Mouse (Mus musculus) ovary, adult 2 months (tissue): ENCODE data around the gene Sytl1. TPM values are rescaled to one million over a fixed set of nuclear protein-coding genes. Genes with fewer than 3 reads are reported as not detected.

ENCODE experiments used
- polyA plus RNA-seq: library from polyadenylated mRNA; depleted of rRNA; stranded (reverse); fragments of >200 nt; gene quantifications from 2 replicates; pipeline ENCODE4 v1.2.3, GENCODE M21; 2012; rRNA removed

Sytl1 gene
- polyA plus RNA-seq: 12.0 and 13.7 TPM in 2 replicates

GRCm38 (mm10) chr4:133262882-133263281 is at the start of gene Sytl1:
Sytl1 (minus strand) TSS chr4:133263113.

GRCm38 (mm10) chr4:133277104-133278026 is 14.5 kb upstream of the Sytl1 start, which contains the start of gene Tmem222:
Tmem222 (minus strand) TSS chr4:133277792.

GRCm38 (mm10) chr4:133240490-133240921 is 22.4 kb downstream of the Sytl1 start, which contains the start of gene Map3k6:
Map3k6 (plus strand) TSS chr4:133240818.

GRCm38 (mm10) chr4:133211751-133212561 is 51.0 kb downstream of the Sytl1 start, which contains the start of the genes Cd164l2 and Gpr3:
Cd164l2 (plus strand) TSS chr4:133212131.
Gpr3 (minus strand) TSS chr4:133212536.

Other genes with a start within 250 kb of the Sytl1 start
- 60.3 and 80.2 TPM in 2 replicates for gene Wasf2, start 132.6 kb downstream of the Sytl1 start, polyA plus RNA-seq
- 16.8 and 26.0 TPM in 2 replicates for gene Cd164l2, start 51.0 kb downstream of the Sytl1 start, polyA plus RNA-seq
- 8.7 and 10.4 TPM in 2 replicates for gene Gpr3, start 50.6 kb downstream of the Sytl1 start, polyA plus RNA-seq
- 18.8 and 19.6 TPM in 2 replicates for gene Map3k6, start 22.3 kb downstream of the Sytl1 start, polyA plus RNA-seq
- gene Tmem222, start 14.7 kb upstream of the Sytl1 start, polyA plus RNA-seq: 93.5 and 104 TPM in 2 replicates
- gene Wdtc1, start 90.4 kb upstream of the Sytl1 start, polyA plus RNA-seq: 62.7 and 68.1 TPM in 2 replicates
- gene Slc9a1, start 106.6 kb upstream of the Sytl1 start, polyA plus RNA-seq: 55.8 and 58.3 TPM in 2 replicates
- gene Tent5b, start 217.0 kb upstream of the Sytl1 start, polyA plus RNA-seq: 15.6 and 17.0 TPM in 2 replicates
- 2.5 and 3.1 TPM in 2 replicates for gene Trnp1, start 235.4 kb upstream of the Sytl1 start, polyA plus RNA-seq